Mouse (Mus musculus): Measurements from ENCODE around the gene Jmjd7. TPM values are rescaled to one million over a fixed set of nuclear protein-coding genes. Genes with fewer than 3 reads are reported as not detected.

The Jmjd7 gene
- 4.7 and 6.0 TPM in 2 replicates for polyA plus RNA-seq (2015; fragmentation: Nextera tagmentation; extraction: Ambion mirVana)

DNA sequence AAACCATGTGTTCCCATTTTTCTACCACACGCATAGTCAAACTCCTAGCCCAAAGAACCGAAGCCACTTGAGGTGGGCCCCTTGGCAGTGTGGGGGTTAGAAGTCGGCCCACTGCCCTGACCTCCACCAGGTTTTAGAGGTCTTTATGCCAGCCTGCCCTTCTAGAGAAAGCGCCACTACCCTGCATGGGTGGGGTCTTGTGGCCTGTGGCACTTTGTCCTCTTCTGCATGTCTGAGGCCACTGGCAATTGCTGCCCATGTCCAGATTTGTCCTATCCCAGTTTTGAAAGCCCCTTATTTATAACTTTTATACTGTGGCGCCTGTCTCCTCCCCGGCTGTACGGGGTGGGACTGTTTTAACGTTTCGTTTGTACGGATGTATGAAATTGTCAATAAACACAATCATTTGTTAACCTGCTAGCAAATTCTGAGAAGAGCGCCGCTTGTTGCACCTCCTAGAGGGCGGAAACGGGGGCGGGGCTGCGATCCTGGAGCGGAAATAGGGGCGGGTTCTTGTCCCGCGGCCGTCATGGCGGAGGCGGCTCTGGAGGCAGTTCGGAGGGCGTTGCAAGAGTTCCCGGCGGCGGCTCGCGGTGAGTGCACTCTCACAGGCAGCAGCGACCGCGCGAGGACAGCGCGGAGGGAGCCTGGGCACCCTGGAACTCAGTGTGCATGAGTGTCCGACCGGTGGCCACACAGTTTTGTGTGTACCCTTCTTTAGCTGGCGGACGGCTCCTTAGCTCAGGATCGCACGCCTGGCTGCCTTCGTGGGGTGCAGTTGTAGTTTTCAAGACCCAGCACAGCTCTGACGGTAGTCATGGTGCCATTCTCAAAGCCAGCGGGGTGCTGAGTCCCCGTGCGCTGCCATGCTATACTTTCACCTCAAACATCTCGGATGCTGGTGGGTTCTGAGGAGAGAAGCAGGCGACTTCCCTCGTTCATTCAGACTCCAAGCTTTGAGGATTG, at the start of gene Jmjd7, which contains the start of gene Gm28042:
TSS of gene Jmjd7 (plus strand) at position 500 of the 966 bp plus-strand sequence.
TSS of gene Gm28042 (plus strand) at position 510 of the 966 bp plus-strand sequence.
- peak within 1 kb of the TSS; percentile 79 for H3K4me3 ChIP-seq (replicated peaks)
- peaks cover 36% of the 10 kb centered on the region for H3K4me1 ChIP-seq (replicated peaks)
- no peaks in the 10 kb centered on the region for H3K9me3 ChIP-seq (replicated peaks)
- H3K27me3 ChIP-seq = no peaks in the 10 kb centered on the region
- H3K9ac ChIP-seq = peak within 1 kb of the TSS; percentile 82
- H3K36me3 ChIP-seq (replicated peaks) = no peaks in the 10 kb centered on the region; the same call in 1 of the 2 replicates
- H3K4me2 ChIP-seq = peak within 1 kb of the TSS; percentile 97
- ATAC-seq (ENCODE audit: insufficient read depth) = peak; percentile 87
- WGBS (ENCODE audit: insufficient replicate concordance) = 4% methylated on average over 50 of the region's 50 CpGs
- H3K27ac ChIP-seq (replicated peaks) = peak within 1 kb of the TSS; percentile 83

DNA sequence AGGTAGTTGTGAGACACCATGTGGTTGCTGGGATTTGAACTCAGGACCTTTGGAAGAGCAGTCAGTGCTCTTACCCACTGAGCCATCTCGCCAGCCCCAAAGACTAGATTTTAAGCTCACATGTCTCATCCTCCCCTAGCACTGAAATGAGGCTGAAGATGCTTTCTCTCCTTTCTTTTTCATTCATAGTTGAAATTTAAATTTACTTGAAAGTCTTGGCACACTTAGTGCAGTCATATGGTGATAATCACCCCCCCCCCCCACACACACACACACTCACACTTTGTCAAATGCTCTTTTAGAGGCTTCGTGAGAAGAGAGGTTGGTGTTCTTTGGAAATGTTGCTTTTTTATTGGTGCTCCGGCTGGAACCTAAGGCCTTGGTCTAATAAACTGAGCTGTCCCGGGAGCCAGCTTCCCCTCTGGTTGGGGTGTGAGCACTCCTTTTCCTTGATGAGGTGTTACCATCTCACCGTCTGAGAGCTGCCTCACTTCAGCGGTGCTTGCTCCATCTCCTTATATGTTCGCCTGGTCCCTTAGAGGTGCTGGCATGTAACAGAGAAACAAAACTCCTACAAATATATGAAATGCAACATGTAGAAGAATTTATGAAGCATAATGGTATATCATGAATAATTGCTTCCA, 46.8 kb upstream of the Jmjd7 start:
- H3K4me1 ChIP-seq (replicated peaks) = no peaks in the 10 kb centered on the region
- H3K9ac ChIP-seq = no peak overlapping the region
- ATAC-seq (ENCODE audit: insufficient read depth) = no peak
- 67% methylated on average over 7 of the region's 7 CpGs for WGBS (ENCODE audit: insufficient replicate concordance)
- no peaks in the 10 kb centered on the region for H3K27me3 ChIP-seq
- no peak overlapping the region for H3K27ac ChIP-seq (replicated peaks)
- no peak overlapping the region for H3K4me2 ChIP-seq
- H3K36me3 ChIP-seq (replicated peaks) = no peaks in the 10 kb centered on the region
- H3K4me3 ChIP-seq (replicated peaks) = no peak overlapping the region
- no peaks in the 10 kb centered on the region for H3K9me3 ChIP-seq (replicated peaks)

DNA sequence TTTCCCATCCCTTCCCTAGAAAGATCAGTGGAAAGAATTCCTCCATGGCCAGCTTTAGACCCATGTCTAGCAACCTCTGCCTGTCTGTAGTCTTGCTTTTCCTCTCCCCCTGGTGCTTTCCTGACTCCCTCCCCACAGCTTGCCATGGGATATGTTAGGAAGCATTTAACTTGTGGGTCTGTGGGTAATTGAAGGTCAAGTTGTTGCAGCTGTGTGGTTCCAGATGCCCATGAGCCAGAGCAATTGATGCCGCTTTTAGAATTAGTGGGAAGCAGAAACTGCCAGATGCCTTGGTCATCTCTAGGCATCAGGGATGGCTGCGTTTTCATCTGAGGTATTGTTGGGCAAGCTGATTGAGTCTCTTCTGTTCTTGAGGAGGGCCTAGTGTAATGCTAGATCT, 45.7 kb upstream of the Jmjd7 start:
- no peak overlapping the region for H3K4me3 ChIP-seq (replicated peaks)
- 78% methylated on average over 2 of the region's 2 CpGs for WGBS (ENCODE audit: insufficient replicate concordance)
- H3K4me2 ChIP-seq = no peak overlapping the region
- H3K27ac ChIP-seq (replicated peaks) = no peak overlapping the region
- H3K4me1 ChIP-seq (replicated peaks) = no peaks in the 10 kb centered on the region
- no peaks in the 10 kb centered on the region for H3K27me3 ChIP-seq
- H3K9me3 ChIP-seq (replicated peaks) = no peaks in the 10 kb centered on the region
- no peaks in the 10 kb centered on the region for H3K36me3 ChIP-seq (replicated peaks)
- H3K9ac ChIP-seq = no peak overlapping the region
- ATAC-seq (ENCODE audit: insufficient read depth) = no peak

DNA sequence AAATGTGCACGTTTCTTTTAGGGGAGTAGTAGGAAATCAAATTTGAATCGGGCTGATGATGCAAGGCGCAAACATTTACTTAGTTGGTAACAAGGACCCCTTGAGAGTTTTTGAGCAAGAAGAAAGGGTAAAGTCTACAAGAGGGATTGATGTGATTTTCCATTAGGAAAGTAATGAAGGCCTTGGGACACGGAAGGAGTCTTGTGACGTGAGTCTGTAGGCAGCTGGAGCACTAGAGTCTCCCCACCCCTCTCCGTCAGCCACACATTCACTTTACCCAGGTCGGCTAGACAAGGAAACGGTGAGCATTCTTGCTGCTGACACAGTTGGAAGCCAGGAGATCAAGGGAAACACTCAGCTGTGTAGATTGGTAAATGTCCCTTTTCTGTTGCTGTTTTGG, 41.4 kb upstream of the Jmjd7 start:
- no peak for ATAC-seq (ENCODE audit: insufficient read depth)
- no peak overlapping the region for H3K9ac ChIP-seq
- 73% methylated on average over 8 of the region's 8 CpGs for WGBS (ENCODE audit: insufficient replicate concordance)
- no peaks in the 10 kb centered on the region for H3K4me1 ChIP-seq (replicated peaks)
- H3K9me3 ChIP-seq (replicated peaks) = no peaks in the 10 kb centered on the region
- H3K36me3 ChIP-seq (replicated peaks) = no peaks in the 10 kb centered on the region
- H3K27ac ChIP-seq (replicated peaks) = no peak overlapping the region
- no peak overlapping the region for H3K4me3 ChIP-seq (replicated peaks)
- H3K4me2 ChIP-seq = no peak overlapping the region
- H3K27me3 ChIP-seq = no peaks in the 10 kb centered on the region

DNA sequence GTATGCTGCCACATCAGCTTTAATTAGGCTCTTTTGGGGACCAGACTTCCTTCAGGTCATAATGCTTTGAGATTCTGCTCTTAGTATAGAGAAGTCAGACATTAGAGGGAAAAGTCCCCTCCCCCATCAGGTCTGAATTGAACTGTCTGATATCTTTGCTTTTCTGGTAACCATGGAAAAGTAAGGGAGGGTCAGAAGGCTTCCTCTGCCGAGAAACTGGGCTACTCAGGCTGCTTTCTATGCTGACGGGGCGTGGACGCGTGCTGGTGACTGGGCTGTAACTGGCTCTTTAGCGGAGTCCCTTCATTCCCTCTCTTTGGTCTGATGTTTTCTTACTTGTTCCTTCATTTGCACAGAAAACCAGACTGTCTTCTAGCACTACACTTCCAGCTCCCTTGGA, 40.9 kb upstream of the Jmjd7 start:
- H3K4me3 ChIP-seq (replicated peaks) = no peak overlapping the region
- no peak overlapping the region for H3K27ac ChIP-seq (replicated peaks)
- WGBS (ENCODE audit: insufficient replicate concordance) = 72% methylated on average over 6 of the region's 6 CpGs
- no peaks in the 10 kb centered on the region for H3K36me3 ChIP-seq (replicated peaks)
- H3K27me3 ChIP-seq = no peaks in the 10 kb centered on the region
- no peak overlapping the region for H3K9ac ChIP-seq
- H3K4me1 ChIP-seq (replicated peaks) = no peaks in the 10 kb centered on the region
- ATAC-seq (ENCODE audit: insufficient read depth) = no peak
- no peak overlapping the region for H3K4me2 ChIP-seq
- no peaks in the 10 kb centered on the region for H3K9me3 ChIP-seq (replicated peaks)

DNA sequence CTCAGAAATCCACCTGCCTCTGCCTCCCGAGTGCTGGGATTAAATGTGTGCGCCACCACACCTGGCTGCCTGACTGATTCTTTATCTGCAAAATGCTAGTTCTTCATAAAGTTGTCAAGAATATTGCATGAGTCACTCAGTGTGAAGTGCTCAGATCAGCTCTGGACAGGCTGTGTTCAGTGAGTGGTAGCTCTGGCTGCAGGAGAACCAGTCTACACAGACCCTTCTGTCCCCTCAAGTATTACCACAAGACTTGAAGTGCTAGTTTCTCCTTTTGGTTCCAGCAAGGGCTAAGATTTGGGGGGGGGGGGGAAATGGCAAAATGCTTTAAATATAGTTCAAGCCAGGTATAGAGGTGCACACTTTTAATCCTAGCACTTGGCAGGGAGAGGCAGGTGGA, 39.8 kb upstream of the Jmjd7 start:
- 85% methylated on average over 2 of the region's 2 CpGs for WGBS (ENCODE audit: insufficient replicate concordance)

DNA sequence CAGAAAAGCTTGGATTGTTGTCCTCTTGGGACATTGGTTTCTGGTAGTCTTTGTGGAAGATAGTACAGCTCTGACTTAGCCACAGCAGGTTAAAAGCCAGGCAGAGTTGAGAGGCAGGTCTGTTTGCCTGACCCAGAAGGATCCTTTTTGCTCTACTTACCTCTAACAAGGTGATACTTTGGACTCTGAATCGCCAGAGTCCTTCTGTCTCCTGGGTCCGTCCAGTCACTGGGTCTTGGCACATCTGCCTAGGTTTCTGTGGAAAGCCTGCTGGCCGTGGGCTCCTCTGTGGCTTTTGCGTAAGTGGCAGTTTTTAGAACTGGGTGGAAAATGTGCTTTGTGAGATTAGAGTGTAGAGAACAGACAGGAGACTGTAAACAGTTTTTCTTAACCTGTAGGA, 38.3 kb upstream of the Jmjd7 start:
- Histone ChIP-seq H3K9me3 (replicated peaks) (no peaks in the 10 kb centered on the region), H3K9ac (no peak overlapping the region), H3K4me3 (replicated peaks) (no peak overlapping the region), H3K27ac (replicated peaks) (no peak overlapping the region), H3K4me2 (no peak overlapping the region), H3K4me1 (replicated peaks) (no peaks in the 10 kb centered on the region; the same call in 1 of the 2 replicates), H3K36me3 (replicated peaks) (no peaks in the 10 kb centered on the region), H3K27me3 (no peaks in the 10 kb centered on the region)
- WGBS (ENCODE audit: insufficient replicate concordance) = 49% methylated on average over 4 of the region's 4 CpGs
- ATAC-seq (ENCODE audit: insufficient read depth) = no peak

More for the DNA sequence above, 39.8 kb upstream of the Jmjd7 start:
- Histone ChIP-seq H3K4me3 (replicated peaks) (no peak overlapping the region), H3K9me3 (replicated peaks) (no peaks in the 10 kb centered on the region), H3K36me3 (replicated peaks) (no peaks in the 10 kb centered on the region), H3K4me2 (no peak overlapping the region), H3K4me1 (replicated peaks) (no peaks in the 10 kb centered on the region; the same call in 1 of the 2 replicates), H3K9ac (no peak overlapping the region), H3K27me3 (no peaks in the 10 kb centered on the region), H3K27ac (replicated peaks) (no peak overlapping the region)
- no peak for ATAC-seq (ENCODE audit: insufficient read depth)

DNA sequence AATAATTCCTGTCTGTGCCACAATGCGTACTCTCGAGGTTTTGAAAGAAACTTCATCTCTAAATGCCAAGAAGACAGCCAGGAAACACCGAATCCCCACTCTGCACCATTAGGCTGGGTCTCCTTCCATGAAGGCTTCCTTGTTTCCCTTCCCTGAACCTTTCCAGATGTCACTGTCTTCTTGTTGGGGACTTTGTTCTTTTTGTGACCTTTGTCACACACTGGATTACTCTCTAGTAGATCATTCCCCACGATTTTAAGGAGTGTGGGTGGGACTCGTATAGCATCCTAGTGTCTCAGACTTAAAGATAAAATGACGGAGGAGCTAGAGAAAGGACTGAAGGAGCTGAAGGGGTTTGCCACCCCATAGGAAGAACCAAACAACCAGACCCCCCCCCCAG, 36.4 kb upstream of the Jmjd7 start:
- 67% methylated on average over 6 of the region's 6 CpGs for WGBS (ENCODE audit: insufficient replicate concordance)
- H3K27me3 ChIP-seq = no peaks in the 10 kb centered on the region
- ATAC-seq (ENCODE audit: insufficient read depth) = no peak
- H3K36me3 ChIP-seq (replicated peaks) = no peaks in the 10 kb centered on the region
- no peaks in the 10 kb centered on the region for H3K9me3 ChIP-seq (replicated peaks)
- H3K4me3 ChIP-seq (replicated peaks) = no peak overlapping the region
- H3K4me1 ChIP-seq (replicated peaks) = peaks cover 6% of the 10 kb centered on the region; the same call in 1 of the 2 replicates
- no peak overlapping the region for H3K4me2 ChIP-seq
- no peak overlapping the region for H3K9ac ChIP-seq
- H3K27ac ChIP-seq (replicated peaks) = no peak overlapping the region

DNA sequence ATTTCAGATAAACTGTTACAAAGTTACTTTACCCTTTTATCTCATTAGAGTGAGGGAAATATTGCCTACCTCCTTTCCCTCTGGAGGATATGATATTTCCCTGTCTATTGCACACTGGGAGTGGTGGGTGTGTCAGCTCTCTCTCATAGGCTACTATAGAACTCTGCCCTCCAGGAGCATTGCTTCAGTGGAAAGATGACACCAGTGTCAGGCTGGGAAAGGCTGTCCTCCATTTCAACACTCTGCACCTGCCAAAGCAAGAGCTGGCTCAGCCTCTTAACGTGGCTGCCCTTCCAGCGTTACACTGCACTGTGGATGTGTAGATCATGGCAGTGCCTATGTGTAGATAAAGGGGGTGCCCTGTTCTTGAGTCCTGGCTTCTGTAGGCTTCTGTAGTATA, 34.9 kb upstream of the Jmjd7 start:
- H3K4me1 ChIP-seq (replicated peaks) = peaks cover 6% of the 10 kb centered on the region; the same call in 1 of the 2 replicates
- no peaks in the 10 kb centered on the region for H3K9me3 ChIP-seq (replicated peaks)
- WGBS (ENCODE audit: insufficient replicate concordance) = 73% methylated on average over 2 of the region's 2 CpGs
- no peak overlapping the region for H3K4me3 ChIP-seq (replicated peaks)
- no peak overlapping the region for H3K4me2 ChIP-seq
- H3K36me3 ChIP-seq (replicated peaks) = no peaks in the 10 kb centered on the region
- H3K27ac ChIP-seq (replicated peaks) = no peak overlapping the region
- ATAC-seq (ENCODE audit: insufficient read depth) = no peak
- H3K9ac ChIP-seq = no peak overlapping the region
- no peaks in the 10 kb centered on the region for H3K27me3 ChIP-seq

DNA sequence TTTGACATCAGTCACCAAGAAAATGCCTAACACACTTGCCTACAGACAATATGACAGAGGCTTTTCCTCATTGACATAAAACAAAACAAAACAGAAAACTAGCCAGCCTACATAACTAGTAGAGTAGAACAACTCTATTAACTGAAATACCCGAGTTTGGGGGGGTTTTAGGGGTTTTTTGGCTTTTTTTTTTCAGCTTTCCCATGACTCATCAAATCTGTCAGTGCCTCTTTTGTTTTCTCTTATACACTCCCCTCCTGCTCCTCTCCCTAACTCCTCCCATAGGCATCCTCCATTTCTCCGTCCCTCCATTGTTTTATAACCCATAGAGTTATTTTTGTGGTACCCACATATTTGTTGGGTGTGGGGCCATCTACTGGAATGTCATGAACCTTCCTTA, 33.8 kb upstream of the Jmjd7 start:
- ATAC-seq (ENCODE audit: insufficient read depth) = no peak
- H3K9me3 ChIP-seq (replicated peaks) = no peaks in the 10 kb centered on the region

DNA sequence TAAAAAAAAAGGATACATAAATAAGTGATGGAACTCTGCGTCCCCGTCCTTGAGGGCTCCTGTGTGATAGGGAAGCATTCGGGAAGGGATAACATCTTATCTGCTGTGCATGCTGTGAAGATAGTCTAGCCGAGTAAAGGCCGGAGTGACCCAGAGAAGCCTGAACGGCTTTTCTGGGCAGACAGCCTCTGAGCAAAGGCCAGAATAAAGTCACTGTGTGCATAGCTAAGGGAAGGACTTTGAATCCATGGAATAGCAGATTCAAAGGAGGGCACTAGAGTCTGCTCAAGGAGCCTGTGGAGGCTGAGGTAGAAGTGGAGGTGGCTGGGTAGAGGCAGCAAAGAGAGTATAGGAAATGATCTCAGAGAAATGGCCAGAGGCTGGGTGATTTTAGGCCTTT, 32.4 kb upstream of the Jmjd7 start:
- Histone ChIP-seq H3K36me3 (replicated peaks) (no peaks in the 10 kb centered on the region), H3K4me2 (no peak overlapping the region), H3K27ac (replicated peaks) (no peak overlapping the region), H3K4me1 (replicated peaks) (peaks cover 6% of the 10 kb centered on the region; the same call in 1 of the 2 replicates), H3K9ac (no peak overlapping the region), H3K27me3 (no peaks in the 10 kb centered on the region), H3K4me3 (replicated peaks) (no peak overlapping the region), H3K9me3 (replicated peaks) (no peaks in the 10 kb centered on the region)
- WGBS (ENCODE audit: insufficient replicate concordance) = 48% methylated on average over 6 of the region's 6 CpGs
- no peak for ATAC-seq (ENCODE audit: insufficient read depth)

More for the DNA sequence above, 33.8 kb upstream of the Jmjd7 start:
- Histone ChIP-seq H3K9ac (no peak overlapping the region), H3K4me1 (replicated peaks) (peaks cover 6% of the 10 kb centered on the region; the same call in 1 of the 2 replicates), H3K27ac (replicated peaks) (no peak overlapping the region), H3K27me3 (no peaks in the 10 kb centered on the region), H3K36me3 (replicated peaks) (no peaks in the 10 kb centered on the region), H3K4me3 (replicated peaks) (no peak overlapping the region), H3K4me2 (no peak overlapping the region)
- WGBS (ENCODE audit: insufficient replicate concordance) = 44% methylated on average over 2 of the region's 2 CpGs

All from liver, embryonic 15.5 days (tissue).